Mouse (Mus musculus): ENCODE data around the gene Atl3. TPM values are rescaled to one million over a fixed set of nuclear protein-coding genes. Genes with fewer than 3 reads are reported as not detected.

The Atl3 gene
- total and polyA plus RNA-seq, 2 experiments from 2014 or later: 5.4 to 11.1 TPM

DNA sequence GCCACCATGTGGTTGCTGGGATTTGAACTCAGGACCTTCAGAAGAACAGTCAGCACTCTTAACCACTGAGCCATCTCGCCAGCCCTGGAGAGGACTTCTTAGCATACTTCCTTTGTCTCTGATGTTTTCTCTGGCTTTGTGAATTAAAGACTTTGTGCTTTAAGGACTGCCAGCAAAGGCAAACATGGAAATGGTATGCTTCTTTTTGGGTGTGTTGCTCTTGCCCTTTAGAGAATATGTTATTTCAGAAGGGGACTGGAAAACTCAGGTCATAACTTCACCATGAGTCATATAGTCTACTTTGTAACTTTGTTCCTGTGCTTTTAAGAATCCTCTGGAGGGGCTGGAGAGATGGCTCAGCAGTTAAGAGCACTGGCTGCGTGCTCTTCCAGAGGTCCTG lies 5.0 kb downstream of the Atl3 start:
- ATAC-seq (no peak), DNase-seq (ENCODE audit: low spot score) (no peak)
- H3K9ac ChIP-seq (replicated peaks; ENCODE audit: low read length): no peak overlapping the region
- H3K4me2 ChIP-seq (ENCODE audit: low read depth, low read length): no peak overlapping the region
- H3K27me3 ChIP-seq (ENCODE audit: insufficient read depth, low read length): no peaks in the 10 kb centered on the region
- WGBS: 96% methylated on average over 2 of the region's 2 CpGs
- H3K9me3 ChIP-seq (ENCODE audit: low read length): no peaks in the 10 kb centered on the region
- H3K36me3 ChIP-seq (ENCODE audit: insufficient read depth, low read length): no peaks in the 10 kb centered on the region
- no peak for TF ChIP-seq CTCF (IDR thresholded peaks at IDR 0.05; ENCODE audit: low read depth)
- H3K27ac ChIP-seq: no peak overlapping the region
- H3K4me1 ChIP-seq (ENCODE audit: insufficient read depth, low read length): no peaks in the 10 kb centered on the region
- H3K4me3 ChIP-seq (ENCODE audit: low read length): no peak overlapping the region

DNA sequence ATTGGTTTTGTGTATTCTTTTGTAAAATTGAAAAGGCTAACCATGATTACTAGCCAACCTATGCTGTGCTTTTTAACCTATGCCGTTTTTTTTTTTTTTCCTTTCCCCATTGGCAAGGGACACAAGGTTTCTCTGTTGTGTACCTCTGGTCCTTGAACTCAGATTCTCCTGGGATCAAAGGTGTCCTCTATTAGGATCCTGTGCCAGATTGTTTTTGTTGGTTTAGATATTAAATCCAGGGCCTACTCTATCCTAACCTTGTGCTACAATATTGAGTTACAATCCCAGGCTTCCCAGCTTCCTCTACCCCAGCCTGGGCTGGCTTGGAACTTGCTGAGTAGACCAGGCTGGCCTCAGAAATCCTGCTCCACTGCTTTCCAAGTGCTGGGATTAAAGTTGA lies 6.9 kb downstream of the Atl3 start:
- no peak overlapping the region for H3K4me2 ChIP-seq (ENCODE audit: low read depth, low read length)
- H3K9me3 ChIP-seq (ENCODE audit: low read length): no peaks in the 10 kb centered on the region
- no peaks in the 10 kb centered on the region for H3K27me3 ChIP-seq (ENCODE audit: insufficient read depth, low read length)
- DNase-seq (ENCODE audit: low spot score): no peak
- no peak for TF ChIP-seq CTCF (IDR thresholded peaks at IDR 0.05; ENCODE audit: low read depth)
- no peak for ATAC-seq
- H3K4me3 ChIP-seq (ENCODE audit: low read length): no peak overlapping the region
- no peak overlapping the region for H3K27ac ChIP-seq
- H3K4me1 ChIP-seq (ENCODE audit: insufficient read depth, low read length): no peaks in the 10 kb centered on the region
- WGBS: 88% methylated on average over 1 of the region's 1 CpGs
- H3K9ac ChIP-seq (replicated peaks; ENCODE audit: low read length): no peak overlapping the region
- H3K36me3 ChIP-seq (ENCODE audit: insufficient read depth, low read length): no peaks in the 10 kb centered on the region

DNA sequence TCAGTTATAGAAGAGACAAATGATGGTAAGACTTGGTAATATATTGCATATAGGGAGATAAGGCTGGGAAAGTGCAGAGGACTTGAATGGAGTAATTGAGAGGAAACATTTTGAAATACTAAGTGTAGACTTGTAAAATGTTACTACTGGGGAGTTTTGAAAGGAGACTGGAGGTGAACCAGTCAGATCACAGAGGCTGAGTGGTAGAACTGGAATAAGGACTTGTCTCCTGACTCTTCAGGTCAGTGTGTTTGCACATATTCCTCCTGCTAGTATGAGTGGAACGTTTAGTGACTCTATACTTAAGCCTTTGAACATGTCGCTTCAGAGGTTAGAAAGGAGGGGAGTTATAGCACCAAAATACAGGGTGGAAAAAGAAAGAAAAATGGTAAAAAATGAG lies 8.6 kb downstream of the Atl3 start:
- Histone ChIP-seq H3K27me3 (ENCODE audit: insufficient read depth, low read length) (no peaks in the 10 kb centered on the region), H3K9me3 (ENCODE audit: low read length) (no peaks in the 10 kb centered on the region), H3K4me3 (ENCODE audit: low read length) (no peak overlapping the region), H3K4me1 (ENCODE audit: insufficient read depth, low read length) (no peaks in the 10 kb centered on the region), H3K9ac (replicated peaks; ENCODE audit: low read length) (no peak overlapping the region), H3K27ac (no peak overlapping the region), H3K36me3 (ENCODE audit: insufficient read depth, low read length) (no peaks in the 10 kb centered on the region), H3K4me2 (ENCODE audit: low read depth, low read length) (no peak overlapping the region)
- no peak for DNase-seq (ENCODE audit: low spot score)
- ATAC-seq: no peak
- no peak for TF ChIP-seq CTCF (IDR thresholded peaks at IDR 0.05; ENCODE audit: low read depth)
- WGBS: 88% methylated on average over 2 of the region's 2 CpGs

DNA sequence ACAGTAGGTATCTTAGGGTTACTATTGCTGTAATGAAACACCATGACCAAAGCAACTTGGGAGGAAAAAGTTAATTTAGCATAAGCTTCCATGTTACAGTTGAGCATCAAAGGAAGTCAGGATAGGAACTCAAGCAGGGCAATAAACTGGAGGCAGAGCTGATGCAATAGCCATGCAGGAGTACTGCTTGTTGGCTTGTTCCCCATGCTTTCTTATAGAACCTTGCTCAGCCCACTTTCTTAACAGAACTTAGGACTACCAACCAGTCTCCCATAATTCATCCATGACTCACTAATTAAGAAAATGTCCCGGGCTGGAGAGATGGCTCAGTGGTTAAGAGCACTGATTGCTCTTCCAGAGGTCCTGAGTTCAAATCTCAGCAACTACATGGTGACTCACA lies 12.5 kb downstream of the Atl3 start:
- H3K27ac ChIP-seq: no peak overlapping the region
- no peaks in the 10 kb centered on the region for H3K27me3 ChIP-seq (ENCODE audit: insufficient read depth, low read length)
- no peak for ATAC-seq
- H3K9me3 ChIP-seq (ENCODE audit: low read length): no peaks in the 10 kb centered on the region
- H3K9ac ChIP-seq (replicated peaks; ENCODE audit: low read length): no peak overlapping the region
- no peak overlapping the region for H3K4me3 ChIP-seq (ENCODE audit: low read length)
- no peaks in the 10 kb centered on the region for H3K4me1 ChIP-seq (ENCODE audit: insufficient read depth, low read length)
- no peak overlapping the region for H3K4me2 ChIP-seq (ENCODE audit: low read depth, low read length)
- WGBS: 89% methylated on average over 1 of the region's 1 CpGs
- peaks cover 13% of the 10 kb centered on the region; the same call in 1 of the 2 replicates for H3K36me3 ChIP-seq (ENCODE audit: insufficient read depth, low read length)
- no peak for DNase-seq (ENCODE audit: low spot score)
- TF ChIP-seq CTCF (IDR thresholded peaks at IDR 0.05; ENCODE audit: low read depth): no peak

DNA sequence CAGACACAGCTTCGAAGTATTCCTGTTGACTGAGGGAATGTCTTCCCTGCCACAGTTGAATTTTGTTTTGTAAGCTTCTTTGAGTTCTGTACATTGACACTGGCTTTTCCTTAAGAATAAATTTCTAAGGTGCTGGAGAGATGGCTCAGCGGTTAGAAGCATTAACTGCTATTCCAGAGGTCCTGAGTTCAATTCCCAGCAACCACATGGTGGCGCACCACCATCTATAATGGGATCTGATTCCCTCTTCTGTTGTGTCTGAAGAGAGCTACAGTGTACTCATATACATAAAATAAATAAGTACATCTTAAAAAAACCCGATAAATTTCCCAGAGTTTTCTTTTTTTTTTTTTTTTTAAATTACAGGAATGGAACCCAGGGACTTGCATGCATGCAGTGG lies 14.2 kb downstream of the Atl3 start:
- Histone ChIP-seq H3K36me3 (ENCODE audit: insufficient read depth, low read length) (peaks cover 13% of the 10 kb centered on the region; the same call in 1 of the 2 replicates), H3K27ac (no peak overlapping the region), H3K4me1 (ENCODE audit: insufficient read depth, low read length) (no peaks in the 10 kb centered on the region), H3K4me2 (ENCODE audit: low read depth, low read length) (no peak overlapping the region), H3K4me3 (ENCODE audit: low read length) (no peak overlapping the region), H3K27me3 (ENCODE audit: insufficient read depth, low read length) (no peaks in the 10 kb centered on the region), H3K9ac (replicated peaks; ENCODE audit: low read length) (no peak overlapping the region), H3K9me3 (ENCODE audit: low read length) (no peaks in the 10 kb centered on the region)
- ATAC-seq (no peak), DNase-seq (ENCODE audit: low spot score) (no peak)
- TF ChIP-seq CTCF (IDR thresholded peaks at IDR 0.05; ENCODE audit: low read depth): no peak
- 67% methylated on average over 4 of the region's 4 CpGs for WGBS

GRCm38 (mm10) chr19:7516437-7516836 lies 22.6 kb downstream of the Atl3 start:
- Histone ChIP-seq H3K4me3 (ENCODE audit: low read length) (no peak overlapping the region), H3K9ac (replicated peaks; ENCODE audit: low read length) (no peak overlapping the region), H3K4me2 (ENCODE audit: low read depth, low read length) (no peak overlapping the region), H3K4me1 (ENCODE audit: insufficient read depth, low read length) (no peaks in the 10 kb centered on the region), H3K27ac (no peak overlapping the region), H3K36me3 (ENCODE audit: insufficient read depth, low read length) (no peaks in the 10 kb centered on the region; the same call in 1 of the 2 replicates), H3K27me3 (ENCODE audit: insufficient read depth, low read length) (no peaks in the 10 kb centered on the region), H3K9me3 (ENCODE audit: low read length) (no peaks in the 10 kb centered on the region)
- WGBS: 90% methylated on average over 1 of the region's 1 CpGs
- TF ChIP-seq CTCF (IDR thresholded peaks at IDR 0.05; ENCODE audit: low read depth): no peak
- ATAC-seq (no peak), DNase-seq (ENCODE audit: low spot score) (no peak)

DNA sequence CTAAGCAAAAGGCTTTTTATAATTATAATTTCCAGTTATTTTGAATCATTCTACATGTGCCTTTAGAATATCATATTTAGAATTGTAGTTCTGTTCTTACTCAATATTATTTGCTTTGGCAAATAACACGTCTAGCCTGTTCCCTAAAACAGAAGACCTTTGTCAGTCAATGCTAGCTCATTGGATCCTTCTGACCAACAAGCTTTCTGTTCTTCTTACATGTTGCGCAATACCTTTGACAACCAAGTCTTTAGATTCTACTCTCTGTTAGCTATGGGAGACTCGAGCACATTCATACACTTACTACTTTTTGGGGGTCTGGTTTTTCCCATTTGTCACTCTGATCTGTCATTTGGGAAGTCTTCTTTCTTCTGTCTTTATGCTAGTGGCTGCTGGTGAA lies 27.8 kb downstream of the Atl3 start:
- TF ChIP-seq CTCF (IDR thresholded peaks at IDR 0.05; ENCODE audit: low read depth): no peak
- Histone ChIP-seq H3K36me3 (ENCODE audit: insufficient read depth, low read length) (peaks cover 20% of the 10 kb centered on the region; the same call in 1 of the 2 replicates), H3K27me3 (ENCODE audit: insufficient read depth, low read length) (no peaks in the 10 kb centered on the region)

More for the DNA sequence above, 27.8 kb downstream of the Atl3 start:
- ATAC-seq (no peak), DNase-seq (ENCODE audit: low spot score) (no peak)
- 96% methylated on average over 3 of the region's 3 CpGs for WGBS
- Histone ChIP-seq H3K27ac (no peak overlapping the region), H3K4me3 (ENCODE audit: low read length) (no peak overlapping the region), H3K4me1 (ENCODE audit: insufficient read depth, low read length) (no peaks in the 10 kb centered on the region), H3K9ac (replicated peaks; ENCODE audit: low read length) (no peak overlapping the region), H3K9me3 (ENCODE audit: low read length) (no peaks in the 10 kb centered on the region), H3K4me2 (ENCODE audit: low read depth, low read length) (no peak overlapping the region)
